Mouse (Mus musculus): ENCODE data around the gene 4430402I18Rik. TPM values are rescaled to one million over a fixed set of nuclear protein-coding genes. Genes with fewer than 3 reads are reported as not detected.
A peak's percentile ranks its signal among the peaks of the same experiment; 100 is the strongest.

Gene 4430402I18Rik
- total RNA-seq, 1 experiment from 2014 or later = 4.2 TPM

GRCm38 (mm10) chr19:28900771-28901170 lies 66.8 kb downstream of the 4430402I18Rik start:
- DNase-seq = no peak

GRCm38 (mm10) chr19:28897497-28897896 lies 70.1 kb downstream of the 4430402I18Rik start:
- no peak for DNase-seq

GRCm38 (mm10) chr19:28896639-28897038 lies 71.0 kb downstream of the 4430402I18Rik start:
- no peak for DNase-seq

- no peak for DNase-seq
These were observed 75.7 kb downstream of the 4430402I18Rik start for GRCm38 (mm10) chr19:28891864-28892263.

- no peak for DNase-seq
These were observed 76.4 kb downstream of the 4430402I18Rik start for GRCm38 (mm10) chr19:28891238-28891637.

GRCm38 (mm10) chr19:28889251-28889650 lies 78.3 kb downstream of the 4430402I18Rik start:
- no peak for DNase-seq

- no peak for DNase-seq
These were observed 79.1 kb downstream of the 4430402I18Rik start for GRCm38 (mm10) chr19:28888496-28888895.

- DNase-seq = peak; percentile 51
These were observed 84.5 kb downstream of the 4430402I18Rik start for GRCm38 (mm10) chr19:28883126-28883525.

- no peak for DNase-seq
These were observed 88.1 kb downstream of the 4430402I18Rik start for GRCm38 (mm10) chr19:28879476-28879875.

- DNase-seq = no peak
These were observed 97.2 kb downstream of the 4430402I18Rik start for GRCm38 (mm10) chr19:28870351-28870750.

- DNase-seq = no peak
These were observed 98.2 kb downstream of the 4430402I18Rik start for GRCm38 (mm10) chr19:28869251-28869855.

GRCm38 (mm10) chr19:28865501-28865900 lies 102.1 kb downstream of the 4430402I18Rik start:
- no peak for DNase-seq

GRCm38 (mm10) chr19:28864981-28865380 lies 102.6 kb downstream of the 4430402I18Rik start:
- DNase-seq = no peak

GRCm38 (mm10) chr19:28863626-28864025 lies 104.0 kb downstream of the 4430402I18Rik start:
- no peak for DNase-seq

- no peak for DNase-seq
These were observed 107.4 kb downstream of the 4430402I18Rik start for GRCm38 (mm10) chr19:28860246-28860645.

GRCm38 (mm10) chr19:28854831-28855230 lies 112.8 kb downstream of the 4430402I18Rik start:
- DNase-seq = no peak

- no peak for DNase-seq
These were observed 115.6 kb downstream of the 4430402I18Rik start for GRCm38 (mm10) chr19:28852001-28852400.

- DNase-seq = no peak
These were observed 117.1 kb downstream of the 4430402I18Rik start for GRCm38 (mm10) chr19:28850510-28850909.

- peak; percentile 27 for DNase-seq
These were observed 122.5 kb downstream of the 4430402I18Rik start for GRCm38 (mm10) chr19:28844946-28845710.
